Mouse (Mus musculus) layer of hippocampus, postnatal 10 days (tissue): ENCODE data around the gene Ing1. TPM values are rescaled to one million over a fixed set of nuclear protein-coding genes. Genes with fewer than 3 reads are reported as not detected.

ENCODE experiments used
- DNase-seq, 2 experiments: peaks; one replicate each; pipeline ENCODE4 v3.0.0; 2021; ENCODE audit warnings: low spot score in 2 of 2
- long read RNA-seq: library from polyadenylated mRNA; stranded (forward); transcript quantifications from one replicate; pipeline ENCODE4 v2.0.0, GENCODE M21; 2023
- total RNA-seq, 2 experiments: library from RNA; stranded (reverse); gene quantifications; 2 replicates each; pipeline ENCODE4 v1.2.3; 2021

The Ing1 gene
- total RNA-seq = 10 to 100 TPM; 35.6 to 39.5 TPM
- long read RNA-seq, transcript Ing1-202 (2 exons, 1,971 nt) = minor isoform, 10 of 52 reads
- long read RNA-seq, transcript Ing1-201 (2 exons, 2,814 nt) = major isoform, 36 of 52 reads
- long read RNA-seq, partial matches to known transcripts = 0 of 52 reads
- long read RNA-seq, other reads (novel, unspliced or antisense) = 5 of 52 reads

- DNase-seq = peak; percentile 95 to 96
Measured at GRCm38 (mm10) chr8:11554799-11555719, at the start of gene Ing1. Ing1 (plus strand) TSS chr8:11555571.

GRCm38 (mm10) chr8:11506074-11506473 lies 49.3 kb upstream of the Ing1 start:
- DNase-seq = no peak

- DNase-seq = peak; percentile 60 to 66
Measured at GRCm38 (mm10) chr8:11506802-11507201, 48.6 kb upstream of the Ing1 start.

GRCm38 (mm10) chr8:11508880-11509279 lies 46.5 kb upstream of the Ing1 start:
- DNase-seq = no peak

GRCm38 (mm10) chr8:11510971-11511370 lies 44.4 kb upstream of the Ing1 start:
- DNase-seq = no peak

GRCm38 (mm10) chr8:11512711-11513110 lies 42.7 kb upstream of the Ing1 start:
- no peak for DNase-seq

- no peak for DNase-seq
Measured at GRCm38 (mm10) chr8:11513247-11513646, 42.1 kb upstream of the Ing1 start.

GRCm38 (mm10) chr8:11516292-11516691 lies 39.1 kb upstream of the Ing1 start:
- no peak for DNase-seq

GRCm38 (mm10) chr8:11517366-11518055 lies 37.9 kb upstream of the Ing1 start:
- DNase-seq = no peak

GRCm38 (mm10) chr8:11518056-11518396 lies 37.3 kb upstream of the Ing1 start:
- DNase-seq = no peak

GRCm38 (mm10) chr8:11518676-11519075 lies 36.7 kb upstream of the Ing1 start:
- DNase-seq = no peak

GRCm38 (mm10) chr8:11523331-11523730 lies 32.0 kb upstream of the Ing1 start:
- no peak for DNase-seq

- DNase-seq = no peak
Measured at GRCm38 (mm10) chr8:11530155-11530770, 25.1 kb upstream of the Ing1 start.

GRCm38 (mm10) chr8:11530849-11531248 lies 24.5 kb upstream of the Ing1 start:
- DNase-seq = no peak

- no peak for DNase-seq
Measured at GRCm38 (mm10) chr8:11534494-11534893, 20.9 kb upstream of the Ing1 start.

GRCm38 (mm10) chr8:11539049-11539448 lies 16.3 kb upstream of the Ing1 start:
- no peak for DNase-seq

- DNase-seq = no peak
Measured at GRCm38 (mm10) chr8:11540182-11540581, 15.2 kb upstream of the Ing1 start.

- no peak for DNase-seq
Measured at GRCm38 (mm10) chr8:11542031-11542430, 13.3 kb upstream of the Ing1 start.

GRCm38 (mm10) chr8:11542866-11543265 lies 12.5 kb upstream of the Ing1 start:
- no peak for DNase-seq

- DNase-seq = peak; percentile 41 to 48
Measured at GRCm38 (mm10) chr8:11544386-11544785, 11.0 kb upstream of the Ing1 start.

- no peak for DNase-seq
Measured at GRCm38 (mm10) chr8:11547063-11547462, 8.3 kb upstream of the Ing1 start.

GRCm38 (mm10) chr8:11549706-11550105 lies 5.7 kb upstream of the Ing1 start:
- peak; percentile 55 to 63 for DNase-seq
